Mouse (Mus musculus): Measurements from ENCODE around the gene Drd3.

Drd3 gene

GRCm38 (mm10) chr16:43801791-43802307 is 48.0 kb downstream of the Drd3 start:
- peak; percentile 90 for DNase-seq (ENCODE audit: low spot score)

GRCm38 (mm10) chr16:43802466-43802865 is 48.6 kb downstream of the Drd3 start:
- DNase-seq (ENCODE audit: low spot score) = no peak

GRCm38 (mm10) chr16:43804364-43804763 is 50.5 kb downstream of the Drd3 start:
- no peak for DNase-seq (ENCODE audit: low spot score)

- DNase-seq (ENCODE audit: low spot score) = no peak
Measured at GRCm38 (mm10) chr16:43807048-43807447, 53.2 kb downstream of the Drd3 start.

GRCm38 (mm10) chr16:43809429-43809828 is 55.6 kb downstream of the Drd3 start:
- no peak for DNase-seq (ENCODE audit: low spot score)

DNA sequence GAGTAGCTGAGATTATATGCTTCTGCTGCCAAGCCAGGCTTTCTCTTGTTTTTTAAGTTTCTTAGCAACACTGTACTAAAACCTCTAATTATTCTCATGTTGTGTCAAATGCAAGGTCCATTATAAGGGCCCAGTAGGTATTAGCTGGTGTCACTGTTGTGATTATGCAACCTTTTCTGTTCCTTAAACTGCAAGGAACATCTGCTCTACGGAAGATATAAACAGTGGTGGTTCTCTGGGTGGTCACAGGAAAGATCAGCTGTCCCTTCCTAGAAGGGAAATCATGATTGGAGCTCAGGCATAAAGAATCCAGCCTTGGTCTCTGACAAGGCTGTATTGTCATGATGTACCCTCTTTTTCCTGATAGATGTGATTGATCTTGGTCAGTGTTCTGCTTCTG is 57.6 kb downstream of the Drd3 start:
- DNase-seq (ENCODE audit: low spot score) = no peak

DNA sequence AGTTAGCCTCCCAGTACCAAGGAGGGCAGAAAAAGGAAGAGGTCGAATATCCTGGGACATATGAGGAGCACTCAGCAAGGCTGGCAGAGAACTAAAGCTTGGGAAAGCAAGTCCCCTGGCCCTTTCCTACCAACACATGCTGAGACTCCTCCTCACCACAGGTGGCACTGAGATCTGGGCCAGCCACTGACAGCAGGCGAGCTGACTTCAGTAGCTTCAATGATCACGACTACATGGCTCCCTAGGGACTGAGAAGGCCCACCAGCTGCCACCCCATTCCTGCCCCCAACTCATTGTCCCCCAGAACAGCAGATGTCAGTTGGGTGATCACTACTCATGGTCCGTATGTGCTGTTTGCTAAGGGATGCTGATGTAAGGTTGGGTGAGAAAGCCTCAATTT is 60.8 kb downstream of the Drd3 start:
- no peak for DNase-seq (ENCODE audit: low spot score)

DNA sequence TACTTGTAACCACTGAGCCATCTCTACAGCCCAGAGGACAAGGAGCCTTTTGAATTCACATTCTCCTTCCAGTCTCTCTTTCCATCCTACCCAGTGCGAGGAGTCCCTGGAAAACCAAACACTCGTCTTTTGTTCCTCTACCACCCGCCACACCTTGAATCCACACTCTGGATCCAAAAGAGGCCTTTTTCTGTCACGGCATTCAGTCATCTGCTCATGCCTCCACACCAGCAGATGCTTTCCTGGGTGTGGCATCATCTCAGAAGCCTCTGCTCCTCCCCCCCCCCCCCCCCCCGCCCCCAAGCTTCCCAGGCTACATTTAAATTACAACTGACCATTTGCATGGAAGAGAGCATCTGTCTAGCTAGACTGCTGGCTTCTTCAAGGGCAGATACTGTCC is 62.5 kb downstream of the Drd3 start:
- DNase-seq (ENCODE audit: low spot score) = no peak

- no peak for DNase-seq (ENCODE audit: low spot score)
Measured at GRCm38 (mm10) chr16:43818404-43818803, 64.6 kb downstream of the Drd3 start.

DNA sequence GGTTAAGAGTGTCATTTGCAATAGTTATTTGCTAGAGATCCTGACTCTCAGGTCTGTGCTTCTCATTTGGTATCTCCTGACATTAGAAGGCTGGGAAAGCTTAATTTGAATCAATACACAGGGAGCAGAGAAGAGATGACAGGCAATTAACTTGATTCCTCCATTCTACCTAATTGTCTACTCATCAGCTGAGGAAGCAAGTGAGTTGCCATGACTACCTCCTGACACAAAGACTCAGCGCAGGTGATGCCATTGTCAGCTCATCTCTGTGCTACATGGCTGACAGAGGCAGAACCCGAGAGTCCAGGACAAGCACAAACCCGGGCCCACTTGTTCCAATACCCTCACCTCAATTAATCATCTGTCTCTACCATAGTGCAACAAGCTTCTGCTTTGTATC is 73.7 kb downstream of the Drd3 start:
- no peak for DNase-seq (ENCODE audit: low spot score)

DNA sequence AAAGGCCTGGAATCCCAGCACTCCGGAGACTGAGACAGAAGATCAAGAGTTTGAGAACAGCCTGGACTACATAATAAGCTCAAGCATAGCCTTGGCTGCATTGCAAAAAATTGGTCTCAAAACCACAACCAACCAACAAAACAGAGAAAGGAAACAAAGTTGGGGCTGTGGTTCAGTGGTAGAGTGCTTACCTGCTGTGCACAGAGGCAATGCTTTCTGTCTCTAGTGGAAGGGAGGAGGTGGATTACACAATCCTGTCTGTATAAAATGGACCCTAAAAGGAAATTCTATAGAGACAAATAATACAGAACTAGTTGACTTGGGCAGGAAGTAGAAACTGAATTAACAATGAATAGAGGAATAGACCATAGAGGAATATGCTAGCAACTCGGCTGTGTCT is 78.1 kb downstream of the Drd3 start:
- DNase-seq (ENCODE audit: low spot score) = no peak

DNA sequence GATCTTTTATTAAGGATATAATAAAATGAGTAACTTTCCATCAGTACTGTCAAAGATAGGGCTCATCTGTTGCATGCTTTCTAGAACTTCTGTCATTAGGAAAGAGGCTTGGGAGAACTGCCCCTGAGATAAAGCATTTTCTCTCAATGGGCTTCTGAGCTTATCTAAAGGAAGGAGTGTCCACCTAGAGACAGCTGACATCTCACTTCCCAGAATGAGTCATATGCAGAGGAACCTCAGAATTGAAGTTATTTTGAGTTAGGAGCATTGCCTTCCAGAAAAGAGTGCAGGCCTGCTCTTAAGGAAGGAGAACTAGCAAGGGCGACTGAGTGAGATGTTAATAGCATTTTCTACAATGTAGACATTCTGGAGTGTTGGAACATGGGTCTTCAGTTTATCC is 87.4 kb downstream of the Drd3 start:
- no peak for DNase-seq (ENCODE audit: low spot score)

DNA sequence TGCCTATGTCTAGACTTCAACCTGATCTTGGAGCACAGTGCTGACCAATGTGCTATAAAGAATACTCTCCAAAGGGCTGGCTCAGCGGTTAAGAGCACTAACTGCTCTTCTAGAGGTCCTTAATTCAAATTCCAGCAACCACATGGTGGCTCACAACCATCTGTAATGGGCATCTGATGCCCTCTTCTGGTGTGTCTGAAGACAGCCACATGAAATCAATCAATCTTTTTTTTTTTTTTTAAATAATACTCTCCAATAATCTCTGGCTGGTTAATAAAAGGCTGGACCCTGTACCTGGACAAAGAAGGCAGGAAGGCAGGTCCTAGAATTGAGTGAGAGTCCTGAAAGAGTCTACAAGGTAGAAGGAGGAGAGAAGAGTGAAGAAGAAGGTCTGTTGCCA is 96.0 kb downstream of the Drd3 start:
- no peak for DNase-seq (ENCODE audit: low spot score)

DNA sequence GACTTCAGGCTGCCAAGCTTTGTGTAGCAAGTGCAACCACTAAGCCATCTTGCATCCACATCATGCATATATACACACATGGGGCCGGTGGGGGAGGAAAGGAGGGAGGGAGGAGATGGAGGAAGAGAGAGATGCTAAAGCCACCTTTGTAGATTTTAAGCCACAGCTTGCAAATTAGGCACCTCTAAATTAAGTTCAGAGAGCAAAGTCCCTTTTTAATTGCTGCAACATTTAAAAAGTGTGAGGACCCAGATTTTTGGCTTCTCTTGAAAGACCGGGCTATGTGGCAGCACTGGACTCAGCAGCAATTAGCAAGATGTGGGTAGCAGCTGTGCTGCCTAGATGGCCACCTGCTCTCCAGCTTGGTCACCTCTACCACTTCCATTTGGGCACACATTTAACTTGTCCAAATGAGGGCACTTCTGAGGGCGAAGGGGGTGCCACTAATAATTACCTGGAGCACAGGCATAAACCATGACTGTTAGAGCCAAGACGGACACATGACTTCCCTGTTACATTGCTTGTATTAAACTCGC is 105.2 kb downstream of the Drd3 start:
- DNase-seq (ENCODE audit: low spot score) = no peak

DNA sequence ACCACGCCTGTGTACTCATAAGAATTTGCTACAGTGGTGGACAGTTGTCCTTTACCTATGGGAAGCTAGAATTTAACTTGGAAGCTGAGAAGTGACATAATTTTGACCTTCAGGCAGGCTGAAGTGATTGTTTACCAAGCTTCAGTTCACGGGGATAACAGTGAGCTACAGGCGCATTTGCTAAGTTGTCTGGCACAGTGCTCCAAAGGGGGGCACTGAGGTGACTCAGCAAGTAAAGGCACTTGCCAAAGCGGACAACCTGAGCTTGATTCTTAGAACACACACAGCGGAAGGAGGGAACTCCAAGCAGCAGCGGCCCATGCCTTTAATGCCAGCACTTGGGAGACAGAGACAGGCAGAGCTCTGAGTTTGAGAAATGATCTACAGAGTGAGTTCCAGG is 106.8 kb downstream of the Drd3 start:
- DNase-seq (ENCODE audit: low spot score) = no peak

DNA sequence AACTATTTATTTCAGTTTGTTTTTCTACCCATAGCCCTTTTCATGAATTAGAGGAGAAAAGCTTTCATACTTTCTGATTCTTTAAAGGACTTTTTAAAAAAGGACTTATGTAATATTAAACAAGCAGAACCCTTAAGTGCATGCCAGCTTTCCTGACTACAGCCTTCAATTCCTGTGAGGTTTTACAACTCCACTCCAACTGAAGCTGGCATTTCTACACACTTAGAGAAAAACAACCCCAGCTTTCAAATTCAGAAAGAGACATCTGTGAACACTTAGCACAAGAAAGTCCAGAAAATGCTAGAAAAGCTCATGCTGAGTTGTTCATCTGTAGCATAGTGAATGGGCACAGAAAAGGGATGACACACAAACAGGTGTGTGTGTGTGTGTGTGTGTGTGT is 116.0 kb downstream of the Drd3 start:
- no peak for DNase-seq (ENCODE audit: low spot score)

DNA sequence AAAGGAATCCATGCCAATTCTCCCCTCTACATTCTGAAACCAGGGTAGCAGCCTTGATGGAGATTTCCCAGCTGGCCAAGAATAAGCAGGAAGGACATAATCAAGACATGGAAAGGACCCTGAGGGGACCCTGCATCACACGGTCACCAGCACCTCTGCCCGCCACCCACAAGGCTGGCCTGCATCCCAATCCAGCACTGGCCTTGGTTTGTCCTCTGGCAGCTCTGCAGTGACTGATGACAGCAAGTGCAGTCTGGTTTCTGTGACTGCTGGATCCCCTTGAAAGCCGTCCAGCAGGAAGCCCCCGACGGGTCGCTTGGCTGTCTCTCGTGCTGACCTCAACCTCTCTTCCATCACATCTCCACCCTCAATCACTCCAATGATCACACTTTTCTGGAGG is 117.6 kb downstream of the Drd3 start:
- no peak for DNase-seq (ENCODE audit: low spot score)

Data from testis, postnatal 10 days (tissue).